Mouse (Mus musculus) bone marrow, adult 2 months (tissue): ENCODE data around the gene Pcgf2.

ENCODE experiments used
- CTCF ChIP-seq: fragments of 200-500 bp; IDR thresholded peaks from 2 replicates; pipeline ENCODE4 v1.5.1; 2011; ENCODE audit warnings: low read length, control low read depth; ENCODE audit not compliant: control insufficient read depth, insufficient read depth
- POLR2A ChIP-seq: fragments of 200-500 bp; IDR thresholded peaks from 2 replicates; pipeline ENCODE4 v1.6.1; 2011; ENCODE audit warnings: low read depth, mild to moderate bottlenecking, control low read depth, low read length, borderline replicate concordance; ENCODE audit not compliant: control insufficient read depth

GRCm38 (mm10) chr11:97695712-97696401, 4.4 kb downstream of the Pcgf2 start:
- TF ChIP-seq CTCF (no peak), POLR2A (no peak)
